9 mouse cellular contexts compared by ENCODE assay signal in genomic region chr10:45916928-45917327, GRCm38 (mm10).
DNase-seq lines count a peak whose midpoint lies in the region; ATAC-seq and TF ChIP-seq lines count a peak whose summit lies in the region.
"Had no signal": no experiment of that assay in that cellular context is flagged by ENCODE, and none has a peak within 500 bp of the region (broad histone marks: within the 10 kb centered on the region; RNA-seq: fewer than 3 reads in every experiment).

No protein-coding gene starts in this region.

- WGBS in kidney, embryonic 14.5 days, result 20% methylated on average over 3 of the region's 3 CpGs
- 24% methylated on average over 3 of the region's 3 CpGs for WGBS in stomach, postnatal 0 days
- 19% methylated on average over 3 of the region's 3 CpGs for WGBS in hindbrain, embryonic 13.5 days

- DNase-seq in kidney, adult 9 months, result peak; percentile 30
- DNase-seq in thymus, postnatal 14 days, result peak; percentile 5
- no peak for DNase-seq in thymus, postnatal 36 days
- DNase-seq in embryo, embryonic 10 days (ENCODE audit: low spot score), result peak; percentile 77
- DNase-seq in stomach, postnatal 0 days (ENCODE audit: low spot score), result no peak
- no peak for DNase-seq in spleen, postnatal 10 days (ENCODE audit: low spot score in 2 of 2)

- TF ChIP-seq EP300 in stomach, postnatal 0 days (optimal IDR thresholded peaks at IDR 0.05), result no peak

- H3K27ac ChIP-seq in kidney, embryonic 14.5 days (ENCODE audit: low read depth, low read length), result no peak overlapping the region
- H3K27ac ChIP-seq in stomach, postnatal 0 days (replicated peaks), result no peak overlapping the region
- H3K27ac ChIP-seq in hindbrain, embryonic 13.5 days, result no peak overlapping the region
- H3K27ac ChIP-seq: embryonic facial prominence, embryonic 13.5 days had no signal

- H3K9ac ChIP-seq in kidney, embryonic 14.5 days (ENCODE audit: low read depth, low read length), result no peak overlapping the region
- no peak overlapping the region for H3K9ac ChIP-seq in stomach, postnatal 0 days (ENCODE audit: low read length)
- H3K9ac ChIP-seq in hindbrain, embryonic 13.5 days, result no peak overlapping the region
- H3K9ac ChIP-seq: embryonic facial prominence, embryonic 13.5 days had no signal

- no peaks in the 10 kb centered on the region for H3K9me3 ChIP-seq in kidney, embryonic 14.5 days (ENCODE audit: control insufficient read depth, low read length)
- no peaks in the 10 kb centered on the region for H3K9me3 ChIP-seq in stomach, postnatal 0 days (ENCODE audit: control insufficient read depth, low read length)
- H3K9me3 ChIP-seq in hindbrain, embryonic 13.5 days, result peaks cover 4% of the 10 kb centered on the region; the same call in 1 of the 2 replicates

- H3K4me1 ChIP-seq in kidney, embryonic 14.5 days (ENCODE audit: control insufficient read depth, insufficient read depth, low read length), result no peaks in the 10 kb centered on the region
- no peaks in the 10 kb centered on the region for H3K4me1 ChIP-seq in stomach, postnatal 0 days (replicated peaks; ENCODE audit: control insufficient read depth, insufficient read depth)
- no peaks in the 10 kb centered on the region for H3K4me1 ChIP-seq in hindbrain, embryonic 13.5 days (replicated peaks)
- H3K4me1 ChIP-seq: embryonic facial prominence, embryonic 13.5 days had no signal

- no peak for ATAC-seq in kidney, embryonic 14.5 days (ENCODE audit: low FRiP score, low TSS enrichment)
- no peak for ATAC-seq in stomach, postnatal 0 days (ENCODE audit: low FRiP score, low TSS enrichment)
- no peak for ATAC-seq in hindbrain, embryonic 13.5 days (ENCODE audit: low FRiP score)

- no peak overlapping the region for H3K4me2 ChIP-seq in kidney, embryonic 14.5 days (replicated peaks; ENCODE audit: low read depth, low read length)
- no peak overlapping the region for H3K4me2 ChIP-seq in stomach, postnatal 0 days (replicated peaks; ENCODE audit: low read depth)
- H3K4me2 ChIP-seq in hindbrain, embryonic 13.5 days, result no peak overlapping the region
- H3K4me2 ChIP-seq: embryonic facial prominence, embryonic 13.5 days had no signal

- H3K36me3 ChIP-seq in kidney, embryonic 14.5 days (ENCODE audit: control insufficient read depth, insufficient read depth, low read length), result no peaks in the 10 kb centered on the region
- H3K36me3 ChIP-seq in stomach, postnatal 0 days (ENCODE audit: control insufficient read depth, insufficient read depth, low read length), result no peaks in the 10 kb centered on the region
- H3K36me3 ChIP-seq in hindbrain, embryonic 13.5 days, result no peaks in the 10 kb centered on the region
- H3K36me3 ChIP-seq: embryonic facial prominence, embryonic 13.5 days had no signal

- H3K4me3 ChIP-seq in kidney, embryonic 14.5 days (ENCODE audit: low read length), result no peak overlapping the region
- no peak overlapping the region for H3K4me3 ChIP-seq in stomach, postnatal 0 days (ENCODE audit: low read depth, low read length)
- H3K4me3 ChIP-seq in hindbrain, embryonic 13.5 days, result no peak overlapping the region
- H3K4me3 ChIP-seq: embryonic facial prominence, embryonic 13.5 days had no signal

- peak; percentile 78 for TF ChIP-seq CTCF in stomach, postnatal 0 days (IDR thresholded peaks at IDR 0.05; ENCODE audit: low read depth)

- H3K27me3 ChIP-seq in kidney, embryonic 14.5 days (ENCODE audit: control insufficient read depth, insufficient read depth, low read length), result no peaks in the 10 kb centered on the region
- H3K27me3 ChIP-seq in stomach, postnatal 0 days (ENCODE audit: control insufficient read depth, insufficient read depth, low read length), result no peaks in the 10 kb centered on the region
- no peaks in the 10 kb centered on the region for H3K27me3 ChIP-seq in hindbrain, embryonic 13.5 days
- H3K27me3 ChIP-seq: embryonic facial prominence, embryonic 13.5 days had no signal

Comparison
In these comparisons a context has a peak if more than half of its experiments do, and no peak if none do; other contexts are left out.
1. DNase-seq: peak in kidney, adult 9 months (single experiment), thymus, postnatal 14 days (single experiment) and embryo, embryonic 10 days (single experiment); none in thymus, postnatal 36 days (0 of 2), stomach, postnatal 0 days (single experiment) and spleen, postnatal 10 days (0 of 2).